Mouse (Mus musculus): ENCODE data around the gene Meis2. TPM values are rescaled to one million over a fixed set of nuclear protein-coding genes. Genes with fewer than 3 reads are reported as not detected.

Meis2 gene
- polyA plus RNA-seq, 1 experiment from 2014 or later, result 41.5 TPM

- Histone ChIP-seq H3K9me3 (no peaks in the 10 kb centered on the region), H3K4me2 (replicated peaks) (peak overlapping the region; percentile 72; the same call in 1 of the 2 replicates), H3K9ac (no peak overlapping the region), H3K27me3 (replicated peaks) (peaks cover 14% of the 10 kb centered on the region), H3K27ac (no peak overlapping the region), H3K4me1 (replicated peaks) (0 out of 2 replicates have a peak, but pooled peaks cover 5% of the 10 kb centered on the region), H3K36me3 (no peaks in the 10 kb centered on the region), H3K4me3 (replicated peaks) (no peak overlapping the region)
- no peak for ATAC-seq
- WGBS, result 26% methylated on average over 3 of the region's 3 CpGs
These were observed 8.4 kb upstream of the Meis2 start for GRCm38 (mm10) chr2:116074061-116074460.

DNA sequence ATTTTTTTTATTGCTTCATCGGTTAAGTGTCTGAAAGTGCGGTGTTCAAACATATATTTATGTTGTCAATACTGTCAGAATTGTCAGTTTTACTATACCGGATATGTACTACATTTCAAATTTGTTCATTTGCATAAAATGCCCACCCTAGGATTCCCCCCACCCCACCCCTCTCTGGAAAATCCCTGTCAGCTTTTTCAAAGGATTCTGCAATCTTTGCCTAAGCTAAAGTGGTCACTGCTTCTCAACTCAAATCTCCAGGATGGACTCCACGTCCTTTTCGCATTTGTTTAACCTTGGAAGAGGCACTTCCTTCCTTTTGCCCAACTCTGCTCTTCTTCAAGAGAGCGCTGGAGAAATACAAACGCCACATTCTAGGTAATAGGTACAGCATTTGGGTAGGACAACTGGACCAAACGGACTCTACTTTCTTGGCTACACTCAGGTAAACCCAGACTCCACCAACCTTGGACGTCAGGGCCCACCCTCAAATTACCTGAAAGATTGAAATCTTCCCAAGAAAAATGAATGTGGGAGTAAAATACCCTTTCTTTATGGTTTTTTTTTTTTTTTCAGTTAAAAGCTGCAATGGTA lies 7.8 kb upstream of the Meis2 start:
- no peak overlapping the region for H3K9ac ChIP-seq
- no peak for ATAC-seq
- H3K4me1 ChIP-seq (replicated peaks), result 0 out of 2 replicates have a peak, but pooled peaks cover 5% of the 10 kb centered on the region
- H3K4me3 ChIP-seq (replicated peaks), result no peak overlapping the region
- no peaks in the 10 kb centered on the region for H3K9me3 ChIP-seq
- WGBS, result 21% methylated on average over 9 of the region's 9 CpGs
- H3K27ac ChIP-seq, result 0 out of 2 replicates have a peak overlapping the region, but pooled peaks have one; percentile 32
- no peaks in the 10 kb centered on the region for H3K36me3 ChIP-seq
- peaks cover 14% of the 10 kb centered on the region for H3K27me3 ChIP-seq (replicated peaks)
- peak overlapping the region; percentile 26; the same call in 1 of the 2 replicates for H3K4me2 ChIP-seq (replicated peaks)

GRCm38 (mm10) chr2:116072706-116073105 lies 7.1 kb upstream of the Meis2 start:
- Histone ChIP-seq H3K36me3 (no peaks in the 10 kb centered on the region), H3K27me3 (replicated peaks) (peaks cover 16% of the 10 kb centered on the region), H3K4me3 (replicated peaks) (peak overlapping the region; percentile 38), H3K9me3 (no peaks in the 10 kb centered on the region), H3K4me1 (replicated peaks) (0 out of 2 replicates have a peak, but pooled peaks cover 5% of the 10 kb centered on the region), H3K27ac (peak overlapping the region; percentile 82; the same call in 1 of the 2 replicates), H3K4me2 (replicated peaks) (peak overlapping the region; percentile 77), H3K9ac (no peak overlapping the region)
- no peak for ATAC-seq
- 10% methylated on average over 5 of the region's 5 CpGs for WGBS

DNA sequence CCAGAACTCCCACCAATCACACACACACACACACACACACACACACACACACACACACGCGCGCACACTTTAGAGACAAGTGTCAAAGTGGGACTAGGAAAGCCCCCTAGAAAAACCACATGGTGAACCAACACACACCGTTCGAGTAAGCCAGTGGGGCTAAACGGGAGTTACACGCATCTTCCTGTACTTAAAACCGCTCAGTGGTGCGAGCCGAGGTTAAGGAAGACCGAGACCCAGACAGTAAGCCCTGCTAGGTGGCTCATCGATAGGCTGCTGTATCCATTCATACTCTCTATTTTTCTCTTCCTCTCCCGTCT lies 6.6 kb upstream of the Meis2 start:
- no peaks in the 10 kb centered on the region for H3K36me3 ChIP-seq
- peak overlapping the region; percentile 82; the same call in 1 of the 2 replicates for H3K27ac ChIP-seq
- peak overlapping the region; percentile 41; the same call in 1 of the 2 replicates for H3K9ac ChIP-seq
- no peaks in the 10 kb centered on the region for H3K9me3 ChIP-seq
- WGBS, result 4% methylated on average over 13 of the region's 13 CpGs
- no peak for ATAC-seq
- peak overlapping the region; percentile 77 for H3K4me2 ChIP-seq (replicated peaks)
- peak overlapping the region; percentile 38 for H3K4me3 ChIP-seq (replicated peaks)
- H3K27me3 ChIP-seq (replicated peaks), result peaks cover 17% of the 10 kb centered on the region
- H3K4me1 ChIP-seq (replicated peaks), result 0 out of 2 replicates have a peak, but pooled peaks cover 5% of the 10 kb centered on the region

DNA sequence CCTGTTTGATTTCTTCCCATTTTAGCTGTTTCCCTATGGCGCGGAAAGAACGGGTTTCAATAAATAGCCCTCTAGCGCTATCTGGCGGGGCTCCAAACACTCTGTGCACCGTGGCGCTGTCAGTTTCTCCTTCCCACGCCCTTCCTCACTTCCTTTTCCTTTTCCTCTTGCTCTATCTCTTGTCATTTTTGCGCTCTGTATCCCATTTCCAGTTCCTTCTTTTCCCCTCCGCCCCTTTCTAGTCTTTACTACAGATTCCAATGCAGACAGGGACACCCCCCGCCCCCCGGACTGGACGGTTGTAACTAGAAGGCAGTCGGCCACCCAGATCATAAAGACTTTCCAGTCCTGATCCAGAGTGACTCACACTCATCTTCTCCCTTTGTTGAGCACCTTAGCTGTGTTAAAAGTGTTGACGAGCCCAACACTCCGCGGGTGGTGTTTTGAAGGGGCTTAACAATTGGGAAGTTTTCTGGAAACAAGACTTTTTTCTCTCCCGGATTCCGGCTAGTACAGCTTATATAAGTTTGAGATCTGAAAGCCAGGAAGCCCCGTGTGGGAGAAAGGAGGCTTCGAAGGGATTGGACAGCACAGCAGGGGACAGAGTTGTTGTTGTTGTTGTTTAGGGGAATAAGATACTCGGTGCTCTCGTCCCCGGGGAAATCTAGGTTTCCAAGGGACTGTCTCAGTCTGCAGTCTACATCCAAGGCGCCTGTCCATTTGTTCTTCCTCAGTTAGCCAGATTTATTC lies 6.1 kb upstream of the Meis2 start:
- H3K9me3 ChIP-seq, result no peaks in the 10 kb centered on the region
- peak overlapping the region; percentile 38 for H3K4me3 ChIP-seq (replicated peaks)
- H3K36me3 ChIP-seq, result no peaks in the 10 kb centered on the region
- H3K27me3 ChIP-seq (replicated peaks), result peaks cover 17% of the 10 kb centered on the region
- WGBS, result 1% methylated on average over 25 of the region's 25 CpGs
- H3K4me1 ChIP-seq (replicated peaks), result 0 out of 2 replicates have a peak, but pooled peaks cover 5% of the 10 kb centered on the region
- ATAC-seq, result peak; percentile 26; the same call in 1 of the 2 replicates
- peak overlapping the region; percentile 82 for H3K27ac ChIP-seq
- H3K9ac ChIP-seq, result peak overlapping the region; percentile 41
- peak overlapping the region; percentile 77 for H3K4me2 ChIP-seq (replicated peaks)

DNA sequence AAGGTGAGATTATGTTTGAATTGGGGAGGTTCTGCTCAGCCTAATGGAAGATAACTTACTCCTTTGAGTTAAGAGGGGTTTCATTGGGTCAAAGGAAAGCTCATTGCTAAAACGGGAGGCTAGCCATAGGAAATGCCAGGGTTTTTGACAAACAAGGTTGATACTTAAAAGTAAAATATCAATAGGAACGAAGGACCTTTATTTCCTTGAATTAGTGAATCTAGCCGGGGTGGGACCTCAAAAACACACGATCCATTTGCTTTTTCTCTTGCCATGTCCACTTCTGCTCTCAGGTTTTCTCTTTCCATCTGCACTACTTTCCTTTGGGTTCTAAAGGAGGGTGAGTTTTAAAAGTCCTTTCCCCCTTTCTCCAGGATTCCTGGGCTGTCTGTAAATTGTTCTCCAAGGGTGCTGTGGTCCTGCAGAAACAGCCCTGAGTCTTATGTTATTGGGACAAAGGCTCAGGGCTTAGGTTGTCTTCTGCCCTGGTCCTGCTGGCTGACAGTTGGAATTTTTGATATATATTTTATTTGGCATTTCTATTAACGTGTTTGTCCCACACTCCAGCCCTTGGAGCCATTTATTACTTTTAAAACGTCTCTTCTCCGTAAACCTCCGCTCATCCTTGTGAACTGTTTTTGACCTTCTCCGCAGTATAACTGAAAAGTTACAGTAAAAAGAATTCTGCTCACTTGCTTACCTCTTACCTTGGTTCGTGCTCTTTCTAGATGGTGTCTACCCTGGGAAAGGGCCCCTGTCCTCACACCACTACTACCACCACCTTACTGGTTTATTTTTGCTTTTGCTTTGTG lies 5.2 kb upstream of the Meis2 start:
- H3K4me1 ChIP-seq (replicated peaks), result 0 out of 2 replicates have a peak, but pooled peaks cover 5% of the 10 kb centered on the region
- no peaks in the 10 kb centered on the region for H3K36me3 ChIP-seq
- ATAC-seq, result no peak
- H3K27ac ChIP-seq, result peak overlapping the region; percentile 82
- H3K4me3 ChIP-seq (replicated peaks), result peak overlapping the region; percentile 38
- no peaks in the 10 kb centered on the region for H3K9me3 ChIP-seq
- 7% methylated on average over 10 of the region's 10 CpGs for WGBS
- peak overlapping the region; percentile 26; the same call in 1 of the 2 replicates for H3K9ac ChIP-seq
- peaks cover 17% of the 10 kb centered on the region for H3K27me3 ChIP-seq (replicated peaks)
- H3K4me2 ChIP-seq (replicated peaks), result peak overlapping the region; percentile 77

DNA sequence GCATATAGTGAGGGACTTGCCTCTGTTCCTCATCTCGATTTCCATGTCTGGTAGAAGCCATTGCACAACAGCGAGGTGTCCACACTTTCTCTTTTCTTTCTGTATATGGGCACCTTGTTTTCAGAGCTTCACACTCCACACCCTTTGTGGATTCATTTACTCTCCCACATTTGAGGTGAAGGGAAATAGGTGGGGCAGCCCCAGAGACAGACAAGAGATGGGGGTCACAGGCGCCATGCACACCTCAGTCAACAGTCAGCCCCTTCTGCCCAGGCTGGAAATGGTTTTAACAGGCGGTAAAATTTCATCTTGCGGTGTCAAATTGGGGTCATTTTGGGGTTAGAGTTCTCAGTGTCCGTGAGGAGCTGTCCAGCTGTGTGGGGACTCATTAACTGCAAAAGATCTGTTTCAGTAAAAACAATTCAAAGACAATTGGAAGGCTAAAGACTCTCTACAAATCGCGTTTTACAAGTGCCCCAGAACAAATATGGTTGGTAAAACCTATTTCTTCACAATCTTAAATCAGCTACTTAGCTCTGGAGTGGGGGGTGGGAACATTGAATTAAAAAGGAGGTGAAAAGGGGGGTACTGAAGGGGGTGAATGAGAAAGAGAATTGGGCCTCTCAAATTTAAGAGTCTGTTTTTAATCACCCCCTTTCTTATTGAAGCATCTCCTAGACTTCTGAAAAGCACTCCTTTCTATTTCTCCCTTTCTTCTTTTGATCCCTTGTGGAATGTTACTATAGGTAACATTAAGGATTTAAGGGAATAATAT lies 4.0 kb upstream of the Meis2 start:
- peaks cover 12% of the 10 kb centered on the region; the same call in 1 of the 2 replicates for H3K27me3 ChIP-seq (replicated peaks)
- ATAC-seq, result no peak
- no peaks in the 10 kb centered on the region for H3K9me3 ChIP-seq
- WGBS, result 7% methylated on average over 8 of the region's 8 CpGs
- H3K4me3 ChIP-seq (replicated peaks), result peak overlapping the region; percentile 62
- H3K4me1 ChIP-seq (replicated peaks), result no peaks in the 10 kb centered on the region
- H3K36me3 ChIP-seq, result no peaks in the 10 kb centered on the region
- H3K4me2 ChIP-seq (replicated peaks), result peak overlapping the region; percentile 77
- peak overlapping the region; percentile 41 for H3K9ac ChIP-seq
- H3K27ac ChIP-seq, result peak overlapping the region; percentile 42

GRCm38 (mm10) chr2:116068901-116069300 lies 3.3 kb upstream of the Meis2 start:
- ATAC-seq, result no peak
- peak overlapping the region; percentile 42 for H3K27ac ChIP-seq
- H3K27me3 ChIP-seq (replicated peaks), result peaks cover 12% of the 10 kb centered on the region; the same call in 1 of the 2 replicates
- peak overlapping the region; percentile 41 for H3K9ac ChIP-seq
- peak overlapping the region; percentile 62 for H3K4me3 ChIP-seq (replicated peaks)
- peak overlapping the region; percentile 77 for H3K4me2 ChIP-seq (replicated peaks)
- no peaks in the 10 kb centered on the region for H3K36me3 ChIP-seq
- no peaks in the 10 kb centered on the region for H3K9me3 ChIP-seq
- H3K4me1 ChIP-seq (replicated peaks), result no peaks in the 10 kb centered on the region
- 12% methylated on average over 7 of the region's 7 CpGs for WGBS

GRCm38 (mm10) chr2:116068461-116068860 lies 2.8 kb upstream of the Meis2 start:
- no peaks in the 10 kb centered on the region for H3K36me3 ChIP-seq
- no peaks in the 10 kb centered on the region for H3K9me3 ChIP-seq
- peak overlapping the region; percentile 62 for H3K9ac ChIP-seq
- H3K27ac ChIP-seq, result peak overlapping the region; percentile 97
- WGBS, result 5% methylated on average over 11 of the region's 11 CpGs
- peaks cover 12% of the 10 kb centered on the region; the same call in 1 of the 2 replicates for H3K27me3 ChIP-seq (replicated peaks)
- no peaks in the 10 kb centered on the region for H3K4me1 ChIP-seq (replicated peaks)
- peak overlapping the region; percentile 62 for H3K4me3 ChIP-seq (replicated peaks)
- H3K4me2 ChIP-seq (replicated peaks), result peak overlapping the region; percentile 77
- ATAC-seq, result no peak

DNA sequence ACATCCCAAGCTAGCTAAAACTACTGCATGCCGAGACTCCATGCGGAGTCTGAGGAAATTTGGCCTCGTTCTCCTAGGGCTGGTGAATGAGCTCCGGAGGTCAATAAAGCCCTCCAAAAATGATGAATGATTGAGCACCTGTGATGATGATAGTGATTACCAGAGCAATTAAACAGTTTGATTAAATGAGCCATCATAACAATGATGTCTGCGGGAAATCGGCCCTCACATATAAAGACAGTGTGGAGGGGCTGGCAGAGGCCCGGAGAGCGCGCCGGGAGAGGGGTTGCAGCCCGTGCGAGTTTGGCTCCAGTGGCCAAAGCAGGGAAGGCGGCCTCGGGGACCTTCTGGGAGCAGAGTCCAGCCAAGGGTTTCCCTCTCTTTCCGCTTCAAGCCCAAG lies 2.1 kb upstream of the Meis2 start:
- H3K9me3 ChIP-seq, result no peaks in the 10 kb centered on the region
- H3K36me3 ChIP-seq, result no peaks in the 10 kb centered on the region
- peak overlapping the region; percentile 62 for H3K4me3 ChIP-seq (replicated peaks)
- no peaks in the 10 kb centered on the region for H3K4me1 ChIP-seq (replicated peaks)
- WGBS, result under 1% methylated on average over 15 of the region's 15 CpGs
- peak overlapping the region; percentile 77 for H3K4me2 ChIP-seq (replicated peaks)
- peak overlapping the region; percentile 62 for H3K9ac ChIP-seq
- ATAC-seq, result no peak
- peaks cover 12% of the 10 kb centered on the region; the same call in 1 of the 2 replicates for H3K27me3 ChIP-seq (replicated peaks)
- H3K27ac ChIP-seq, result peak overlapping the region; percentile 97

GRCm38 (mm10) chr2:116067065-116067497 lies 1.4 kb upstream of the Meis2 start:
- WGBS, result 0% methylated on average over 27 of the region's 27 CpGs
- Histone ChIP-seq H3K27me3 (replicated peaks) (peaks cover 12% of the 10 kb centered on the region; the same call in 1 of the 2 replicates), H3K4me2 (replicated peaks) (peak overlapping the region; percentile 77), H3K4me3 (replicated peaks) (peak overlapping the region; percentile 62), H3K4me1 (replicated peaks) (no peaks in the 10 kb centered on the region), H3K27ac (peak overlapping the region; percentile 97), H3K36me3 (no peaks in the 10 kb centered on the region), H3K9me3 (no peaks in the 10 kb centered on the region), H3K9ac (peak overlapping the region; percentile 62)
- peak; percentile 81 for ATAC-seq

Data from intestine, embryonic 15.5 days (tissue).